Mouse (Mus musculus): ENCODE measurements at regions not wholly inside any gene's neighbourhood (a gene's known extent, or its start where the extent isn't known, plus 50 kb on each side); places are given as distances from the start of the nearest gene placed in this dataset.
A peak's percentile ranks its signal among the peaks of the same experiment; 100 is the strongest.

- TF ChIP-seq CTCF (IDR thresholded peaks at IDR 0.05; ENCODE audit: control insufficient read depth, insufficient read depth, low read length), result peak; percentile 78
- TF ChIP-seq POLR2A (IDR thresholded peaks at IDR 0.05; ENCODE audit: borderline replicate concordance, control insufficient read depth, low read depth, low read length), result no peak
These were observed 49.9 kb upstream of the Tmem92 start for GRCm38 (mm10) chr11:94832246-94832985.
